Mouse (Mus musculus) neural tube, embryonic 15.5 days (tissue): Measurements from ENCODE around the gene Wnt8b. TPM values are rescaled to one million over a fixed set of nuclear protein-coding genes. Genes with fewer than 3 reads are reported as not detected.

Experiments
- polyA plus RNA-seq: library from polyadenylated mRNA; unstranded; fragments of >200 nt; fragmentation: Nextera tagmentation; extraction: Ambion mirVana; gene quantifications from 2 replicates; pipeline ENCODE4 v1.2.1, GENCODE M21; 2015

Gene Wnt8b
- polyA plus RNA-seq, 1 experiment from 2014 or later, result 0.05 TPM

Other genes with a start within 250 kb of the Wnt8b start
- gene Scd2, start 199.8 kb upstream of the Wnt8b start, polyA plus RNA-seq, result 256 and 264 TPM in 2 replicates
- gene Scd4, start 160.4 kb upstream of the Wnt8b start, polyA plus RNA-seq, result 0.09 and 0.15 TPM in 2 replicates
- 7.5 and 8.5 TPM in 2 replicates for gene Scd1, start 85.6 kb upstream of the Wnt8b start, polyA plus RNA-seq
- 0.41 and 0.69 TPM in 2 replicates for gene Sec31b, start 52.4 kb downstream of the Wnt8b start, polyA plus RNA-seq
- gene Gm20538, start 59.4 kb downstream of the Wnt8b start, polyA plus RNA-seq, result not detected in 2 replicates
- gene Ndufb8, start 62.0 kb downstream of the Wnt8b start, polyA plus RNA-seq, result 714 and 813 TPM in 2 replicates
- 25.0 TPM in 2 replicates for gene Hif1an, start 69.4 kb downstream of the Wnt8b start, polyA plus RNA-seq